Mouse (Mus musculus): ENCODE data around the gene Ankrd12.
"Not testable (repeated sequence)": the region's sequence is repeated elsewhere in the genome, so short reads cannot be mapped to it uniquely, and the experiment has no call there.

Gene Ankrd12

DNA sequence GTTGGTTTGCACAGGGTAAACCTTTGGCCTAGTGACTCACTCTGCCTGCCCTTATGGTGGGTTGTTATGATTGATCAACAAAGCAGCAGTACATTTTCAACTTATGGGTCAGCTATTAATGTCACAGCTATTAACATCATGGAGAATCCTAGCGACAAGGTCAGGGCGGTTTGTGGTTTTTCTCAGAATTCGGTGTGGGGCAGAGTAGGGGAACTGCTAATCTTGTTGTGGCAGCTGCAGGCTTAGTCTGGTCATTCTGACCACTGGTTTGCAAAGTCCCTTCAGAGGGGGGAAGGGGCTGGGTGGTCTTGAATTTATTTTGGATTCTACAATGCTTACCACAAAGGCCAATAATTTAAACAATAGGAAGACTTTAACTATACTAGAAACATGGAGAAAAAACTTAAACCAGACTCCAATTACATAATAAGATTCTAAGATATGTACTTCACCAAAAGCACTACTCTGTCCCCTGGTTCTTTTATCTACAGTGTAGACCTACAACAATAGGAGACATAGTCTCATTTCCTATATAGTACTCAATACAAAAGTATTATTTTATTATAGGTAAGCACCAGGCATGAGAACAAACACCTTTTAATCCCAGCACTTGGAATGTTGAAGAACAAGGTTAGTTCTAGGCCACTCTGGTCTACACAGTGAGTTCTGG lies 88.6 kb downstream of the Ankrd12 start:
- DNase-seq (ENCODE audit: inconsistent age in 2 of 2, low spot score in 1 of 2), result no peak

DNA sequence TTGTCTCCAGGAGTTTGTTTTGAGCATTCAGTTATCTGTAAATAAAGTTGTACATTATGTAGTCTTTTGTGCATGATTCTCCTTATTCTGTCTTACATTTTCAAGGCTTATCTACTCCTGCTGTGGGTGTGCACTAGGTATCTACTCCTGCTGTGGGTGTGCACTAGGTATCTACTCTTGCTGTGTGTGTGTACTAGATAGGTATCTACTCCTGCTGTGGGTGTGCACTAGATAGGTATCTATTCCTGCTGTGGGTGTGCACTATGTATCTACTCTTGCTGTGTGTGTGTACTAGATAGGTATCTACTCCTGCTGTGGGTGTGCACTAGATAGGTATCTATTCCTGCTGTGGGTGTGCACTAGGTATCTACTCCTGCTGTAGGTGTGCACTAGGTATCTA lies 100.2 kb downstream of the Ankrd12 start:
- not testable (repeated sequence) for DNase-seq (ENCODE audit: inconsistent age in 2 of 2, low spot score in 1 of 2)

DNA sequence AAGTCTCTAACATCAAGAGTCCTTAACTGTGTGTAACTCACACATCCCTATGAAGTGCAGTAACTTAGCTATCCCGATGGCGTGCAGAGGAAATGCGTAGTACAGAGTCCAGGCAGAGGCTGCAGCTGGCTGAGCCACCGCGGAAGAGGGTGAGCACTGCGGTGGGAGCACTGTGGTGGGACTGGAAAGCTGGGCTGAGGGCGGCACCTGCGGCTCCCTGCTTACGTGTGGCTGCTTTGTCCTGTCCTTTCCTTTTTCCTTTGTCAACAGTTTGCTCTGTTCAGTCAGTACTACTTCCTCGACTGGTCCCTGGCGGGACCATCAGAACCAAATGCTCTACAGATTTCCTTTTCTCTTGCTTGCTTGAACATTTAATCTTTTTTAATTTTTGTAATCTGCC lies 109.1 kb downstream of the Ankrd12 start:
- no peak for DNase-seq (ENCODE audit: inconsistent age in 2 of 2, low spot score in 1 of 2)

DNA sequence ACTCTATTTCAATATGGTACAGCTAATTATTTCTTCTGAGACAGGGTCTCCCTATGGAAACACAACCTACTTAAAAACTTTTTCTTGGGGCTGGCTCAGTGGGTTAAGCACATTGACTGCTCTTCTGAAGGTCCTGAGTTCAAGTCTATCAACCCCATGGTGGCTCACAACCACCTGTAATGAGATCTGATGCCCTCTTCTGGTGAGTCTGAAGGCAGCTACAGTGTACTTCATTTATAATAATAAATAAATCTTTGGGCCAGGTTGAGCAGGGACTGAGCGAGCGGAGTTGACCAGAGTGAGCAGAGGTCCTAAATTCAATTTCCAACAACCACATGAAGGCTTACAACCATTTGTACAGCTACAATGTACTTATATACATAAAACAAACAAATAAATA lies 114.6 kb downstream of the Ankrd12 start:
- peak in 1 of 2 experiments; percentile 40 for DNase-seq (ENCODE audit: inconsistent age in 2 of 2, low spot score in 1 of 2)

DNA sequence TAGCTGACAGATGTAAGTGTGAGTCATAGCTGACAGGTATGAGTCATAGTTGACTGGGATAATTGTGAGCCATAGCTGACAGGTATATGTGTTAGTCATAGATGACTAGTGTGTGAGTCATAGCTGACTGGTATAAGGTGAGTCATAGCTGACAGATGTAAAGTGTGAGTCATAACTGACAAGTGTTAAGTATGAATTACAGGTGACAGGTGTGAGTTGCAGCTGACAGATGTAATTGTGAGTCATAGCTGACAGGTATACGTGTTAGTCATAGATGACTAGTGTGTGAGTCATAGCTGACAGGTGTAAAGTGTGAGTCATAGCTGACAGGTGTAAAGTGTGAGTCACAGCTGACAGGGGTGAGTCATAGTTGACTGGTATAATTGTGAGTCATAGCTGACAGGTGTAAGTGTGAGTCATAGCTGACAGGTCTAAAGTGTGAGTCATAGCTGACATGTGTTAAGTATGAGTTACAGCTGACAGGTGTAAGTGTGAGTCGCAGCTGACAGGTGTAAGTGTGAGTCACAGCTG lies 115.2 kb downstream of the Ankrd12 start:
- DNase-seq (ENCODE audit: inconsistent age in 2 of 2, low spot score in 1 of 2), result peak in 1 of 2 experiments; percentile 72

DNA sequence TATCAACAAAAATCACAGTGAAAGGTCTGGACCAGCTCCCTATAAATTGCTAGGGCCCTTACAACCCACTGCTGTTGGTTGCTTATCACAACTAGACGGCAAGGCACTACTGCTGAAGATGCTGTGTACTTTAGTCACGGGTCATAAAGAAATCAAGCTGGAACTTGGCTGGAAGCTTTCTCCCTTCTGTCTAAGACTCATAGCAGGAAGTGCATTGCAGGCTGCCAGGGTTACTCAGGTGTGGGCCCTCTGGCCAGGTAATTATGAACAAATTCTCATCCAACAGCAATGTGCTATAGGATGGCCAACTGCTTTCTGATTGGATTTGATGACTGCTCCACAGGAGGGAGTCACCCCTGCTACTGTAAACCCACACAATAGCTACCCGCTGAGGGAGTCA lies 117.9 kb downstream of the Ankrd12 start:
- DNase-seq (ENCODE audit: inconsistent age in 2 of 2, low spot score in 1 of 2), result no peak

DNA sequence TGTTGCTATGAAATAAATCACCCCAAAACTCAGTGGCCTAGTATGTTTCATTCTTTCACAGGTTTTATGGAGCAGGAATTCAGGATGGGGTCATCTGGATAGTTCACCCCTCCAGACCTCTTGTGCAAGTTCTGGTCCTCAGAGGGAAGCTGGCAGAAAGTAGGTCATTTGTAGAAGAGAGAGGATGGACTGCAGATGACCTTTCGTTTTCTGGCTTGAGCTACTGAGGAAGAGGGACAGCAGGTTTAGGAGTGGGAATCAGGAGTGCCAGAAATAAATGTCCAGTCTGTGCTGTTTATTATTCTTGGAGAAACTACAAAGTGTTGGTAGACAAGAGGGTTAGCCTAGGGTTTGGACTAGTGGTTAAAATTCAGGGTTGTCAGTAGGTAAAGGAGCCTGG lies 118.5 kb downstream of the Ankrd12 start:
- peak in 1 of 2 experiments; percentile 70 for DNase-seq (ENCODE audit: inconsistent age in 2 of 2, low spot score in 1 of 2)

DNA sequence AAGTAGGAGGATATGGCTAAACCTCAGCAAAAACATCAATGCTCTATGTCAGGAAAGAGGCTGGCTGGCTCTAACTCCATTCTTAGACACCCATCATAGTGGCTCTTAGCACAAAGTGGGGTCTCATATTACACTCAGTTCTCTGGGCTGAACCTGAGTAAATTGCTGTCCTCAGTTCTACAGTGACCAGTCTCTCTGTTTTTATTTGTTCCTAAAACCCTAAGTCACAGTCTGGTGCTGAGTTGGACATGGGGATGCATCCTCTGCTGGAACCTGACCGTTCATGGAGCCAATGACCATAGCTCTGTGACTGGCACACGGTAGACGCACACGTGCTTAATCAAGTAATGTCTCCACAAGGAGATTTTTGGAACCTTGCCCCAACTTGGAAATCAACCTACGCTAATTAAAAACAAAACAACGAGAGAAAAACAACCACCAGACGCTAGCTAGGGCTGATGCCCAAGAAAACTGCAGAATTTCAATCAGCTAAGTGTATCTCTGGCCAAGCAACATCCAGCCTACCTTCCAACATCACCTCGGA lies 119.0 kb downstream of the Ankrd12 start:
- DNase-seq (ENCODE audit: inconsistent age in 2 of 2, low spot score in 1 of 2), result peak in 1 of 2 experiments; percentile 39

DNA sequence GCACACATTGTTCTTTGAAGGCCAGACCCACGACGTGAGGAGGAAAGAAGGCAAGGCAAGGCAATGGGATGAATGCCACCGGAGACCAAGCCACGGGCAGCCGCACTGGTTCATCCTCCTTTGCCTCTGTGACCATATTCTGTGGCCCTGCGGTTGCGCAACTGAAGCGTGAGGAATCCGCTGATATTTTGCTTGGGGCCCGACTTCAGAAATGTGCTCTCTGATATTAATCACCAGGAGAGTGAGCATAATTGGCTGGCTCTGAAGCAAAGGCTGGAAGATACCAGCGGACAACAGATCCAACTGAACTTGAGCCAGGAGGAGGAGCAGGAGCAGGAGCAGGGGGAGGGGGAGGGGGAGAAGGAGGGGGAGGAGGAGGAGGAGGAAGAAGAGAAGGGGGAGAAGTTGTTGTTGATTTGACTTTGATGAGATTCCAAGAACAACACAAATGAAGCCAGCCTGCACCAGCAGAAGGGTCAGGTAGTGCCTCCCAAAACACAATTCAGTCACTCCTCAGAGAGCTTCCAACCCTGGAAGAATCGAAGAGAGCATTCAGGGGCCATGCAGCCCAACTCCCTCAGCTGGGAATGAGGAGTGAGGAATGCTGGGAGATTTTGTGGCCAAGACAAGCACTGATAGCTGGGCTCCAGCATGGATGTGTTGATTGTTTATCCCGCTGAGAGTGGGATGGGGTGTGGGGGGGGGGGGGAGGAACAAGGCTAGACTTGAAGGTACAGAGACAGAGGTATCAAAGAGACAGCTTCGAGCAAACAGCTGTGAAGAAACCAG lies 119.7 kb downstream of the Ankrd12 start:
- peak; percentile 78 to 90 for DNase-seq (ENCODE audit: inconsistent age in 2 of 2, low spot score in 1 of 2)

DNA sequence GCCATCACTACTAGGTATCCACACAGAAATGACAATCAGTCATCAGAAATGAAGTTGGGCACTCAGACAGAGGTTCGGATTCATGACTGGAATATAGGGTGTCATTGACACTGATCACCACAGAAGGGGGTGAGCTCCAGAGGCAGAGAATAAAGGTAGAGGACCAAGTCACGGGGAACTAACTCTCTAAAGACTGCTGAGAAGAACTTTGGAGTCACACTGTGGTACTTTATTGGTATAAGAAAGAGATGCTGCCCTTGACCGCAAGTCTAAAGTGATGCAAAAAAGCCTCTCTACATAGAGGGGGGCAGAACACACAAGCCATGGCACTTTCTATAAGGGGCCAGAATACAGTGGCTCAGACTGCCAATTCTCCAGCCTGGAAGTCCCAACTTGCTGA lies 120.7 kb downstream of the Ankrd12 start:
- no peak for DNase-seq (ENCODE audit: inconsistent age in 2 of 2, low spot score in 1 of 2)

DNA sequence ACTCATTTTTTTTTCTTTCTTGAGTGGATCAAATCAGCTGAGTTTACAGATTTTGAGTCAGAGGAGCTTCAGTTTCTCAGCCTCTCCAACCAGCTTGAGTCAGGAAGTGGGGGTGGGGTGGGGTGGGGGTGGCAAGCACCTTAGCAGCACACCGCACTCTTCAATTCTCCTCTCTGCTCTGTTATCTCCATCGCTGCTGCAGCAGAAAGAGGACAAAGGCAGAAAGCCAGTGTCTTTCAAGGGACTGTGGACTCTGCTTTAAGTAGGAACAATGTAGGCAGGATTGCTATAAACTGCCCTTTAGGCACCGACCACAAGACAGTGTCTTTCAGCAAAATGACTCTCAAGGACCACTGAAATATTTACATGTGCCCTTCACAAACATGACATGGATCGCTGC lies 122.9 kb downstream of the Ankrd12 start:
- no peak for DNase-seq (ENCODE audit: inconsistent age in 2 of 2, low spot score in 1 of 2)

DNA sequence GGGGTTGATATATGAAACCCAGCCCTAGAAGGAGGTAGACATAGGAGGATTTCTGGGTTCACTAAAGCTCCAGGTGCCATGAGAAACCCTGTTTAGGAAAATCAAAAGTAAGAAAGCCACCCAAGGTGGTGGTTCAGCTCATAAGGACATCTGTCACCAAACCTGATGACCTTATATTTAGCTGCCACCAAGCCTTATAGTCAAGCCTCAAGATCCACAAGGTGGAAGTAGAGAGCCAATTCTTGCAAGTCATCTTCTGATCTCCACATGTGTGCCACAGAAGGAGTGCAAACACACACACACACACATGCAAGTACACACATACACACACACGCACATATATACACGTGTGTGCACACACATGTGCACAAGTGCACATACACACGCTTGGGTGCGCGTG lies 124.8 kb downstream of the Ankrd12 start:
- DNase-seq (ENCODE audit: inconsistent age in 2 of 2, low spot score in 1 of 2), result peak in 1 of 2 experiments; percentile 65

DNA sequence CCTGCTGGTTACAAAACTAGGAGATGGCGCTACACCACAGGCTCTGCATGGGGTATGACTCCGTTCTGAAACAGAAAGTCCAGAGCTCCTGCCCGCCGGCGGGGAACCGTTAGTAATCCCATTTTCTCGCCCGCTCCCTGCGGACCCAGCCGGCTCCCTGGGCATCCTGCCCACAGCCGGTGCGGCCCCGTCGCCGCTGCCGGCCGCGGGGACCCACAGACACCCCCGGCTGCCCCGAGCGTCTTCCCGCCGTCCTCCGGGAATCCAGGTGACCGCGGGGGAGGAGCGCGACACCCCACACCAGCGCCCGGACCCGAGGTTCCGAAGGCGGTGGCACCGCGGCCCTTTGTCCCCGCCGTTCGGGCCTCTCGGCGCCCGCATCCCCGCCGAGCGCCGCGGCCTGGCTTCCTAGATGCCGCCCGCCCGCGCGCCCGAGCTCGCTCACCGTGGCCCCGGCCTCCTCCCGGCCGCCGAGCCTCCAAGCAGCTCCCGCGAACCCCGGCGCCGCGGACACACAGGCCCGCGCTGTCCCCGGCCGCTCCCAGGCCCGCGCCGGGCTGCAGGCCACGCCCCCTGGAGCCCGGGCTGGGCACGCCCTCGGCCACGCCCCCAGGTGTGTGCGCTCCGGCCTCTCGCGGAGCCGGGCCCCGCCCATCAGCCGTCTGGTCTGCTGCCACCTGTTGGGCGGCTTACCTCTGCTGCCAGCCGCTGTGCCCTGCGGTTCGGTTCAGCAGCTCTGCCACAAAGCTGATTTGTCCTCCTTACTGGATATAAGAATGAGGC lies 126.1 kb downstream of the Ankrd12 start, which contains the start of gene Twsg1:
Twsg1 (minus strand) TSS at position 605 of the 783 bp plus-strand sequence.
- DNase-seq (ENCODE audit: inconsistent age in 2 of 2, low spot score in 1 of 2), result peak; percentile 97 to 98

DNA sequence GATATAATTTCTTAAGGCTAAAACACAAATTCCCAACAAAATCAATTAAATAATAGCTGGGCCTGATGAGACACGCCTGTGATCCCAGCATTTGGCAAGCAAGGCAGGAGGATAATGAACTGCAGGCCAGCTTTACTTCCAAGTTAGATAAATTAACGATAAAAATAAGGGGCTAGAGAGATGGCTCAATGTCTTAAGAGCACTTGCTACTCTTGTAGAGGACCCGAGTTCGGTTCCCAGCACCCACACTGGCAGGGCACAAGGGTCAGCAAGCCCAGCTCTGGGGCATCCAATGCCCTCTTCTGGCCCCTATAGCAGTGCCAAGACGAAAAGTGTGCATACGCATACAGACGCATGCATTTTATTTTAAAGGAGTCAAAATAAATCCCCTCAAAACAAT lies 126.7 kb downstream of the Ankrd12 start:
- DNase-seq (ENCODE audit: inconsistent age in 2 of 2, low spot score in 1 of 2), result no peak

DNA sequence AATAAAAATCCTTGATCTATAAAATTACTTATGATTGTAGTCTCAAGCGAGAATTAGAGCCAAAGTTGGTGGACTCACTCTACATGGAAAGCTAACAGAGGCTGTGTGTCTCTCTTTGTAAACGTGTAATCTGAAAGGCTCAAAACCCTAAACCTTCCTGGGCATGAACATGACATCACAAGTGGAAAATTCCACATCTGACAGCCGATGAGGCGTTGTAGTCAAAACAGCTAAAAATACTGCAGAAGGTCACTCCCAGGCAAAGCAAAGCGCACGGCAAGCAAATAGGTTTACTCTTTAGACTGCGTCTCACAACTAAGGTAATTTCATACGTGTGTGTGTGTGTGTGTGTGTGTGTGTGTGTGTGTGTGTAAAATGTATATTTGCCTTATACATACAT lies 129.6 kb downstream of the Ankrd12 start:
- DNase-seq (ENCODE audit: inconsistent age in 2 of 2, low spot score in 1 of 2), result peak; percentile 65 to 88

DNA sequence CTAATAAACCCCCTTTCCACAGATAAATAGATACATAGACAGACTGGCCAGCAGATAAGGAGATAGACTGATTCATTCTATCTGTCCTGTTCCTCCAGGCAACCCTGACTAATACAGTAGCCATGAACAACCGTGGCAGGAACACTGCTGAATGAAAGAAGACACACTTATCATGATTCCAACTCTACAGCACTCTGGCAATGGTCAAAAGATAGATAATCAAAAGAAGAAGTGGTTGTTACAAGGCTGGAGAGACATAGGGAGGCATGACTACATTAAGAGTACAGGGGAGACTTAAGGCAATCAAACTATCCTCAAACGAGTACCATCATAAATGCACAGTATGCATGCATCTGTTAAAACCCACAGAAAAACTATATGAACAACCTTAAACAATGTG lies 131.5 kb downstream of the Ankrd12 start:
- DNase-seq (ENCODE audit: inconsistent age in 2 of 2, low spot score in 1 of 2), result no peak

DNA sequence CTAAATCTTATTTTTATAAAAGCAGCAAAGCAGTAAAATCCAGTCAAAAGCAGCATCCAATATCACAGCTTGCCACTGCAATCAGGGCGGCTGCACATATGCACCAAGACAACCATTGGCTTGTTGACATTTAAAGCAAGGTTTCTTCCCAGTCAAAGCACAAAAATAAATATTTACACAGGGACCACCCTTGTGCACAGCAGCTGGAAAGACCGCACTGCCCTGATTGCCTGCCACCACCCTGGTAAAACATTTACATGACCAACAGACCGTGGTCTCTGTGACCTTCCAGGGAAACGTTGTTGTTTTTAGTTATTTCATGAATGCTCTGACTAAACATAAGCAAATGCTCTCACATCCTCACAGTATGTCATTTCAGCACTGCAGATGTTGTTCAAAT lies 134.5 kb downstream of the Ankrd12 start:
- peak in 1 of 2 experiments; percentile 20 for DNase-seq (ENCODE audit: inconsistent age in 2 of 2, low spot score in 1 of 2)

DNA sequence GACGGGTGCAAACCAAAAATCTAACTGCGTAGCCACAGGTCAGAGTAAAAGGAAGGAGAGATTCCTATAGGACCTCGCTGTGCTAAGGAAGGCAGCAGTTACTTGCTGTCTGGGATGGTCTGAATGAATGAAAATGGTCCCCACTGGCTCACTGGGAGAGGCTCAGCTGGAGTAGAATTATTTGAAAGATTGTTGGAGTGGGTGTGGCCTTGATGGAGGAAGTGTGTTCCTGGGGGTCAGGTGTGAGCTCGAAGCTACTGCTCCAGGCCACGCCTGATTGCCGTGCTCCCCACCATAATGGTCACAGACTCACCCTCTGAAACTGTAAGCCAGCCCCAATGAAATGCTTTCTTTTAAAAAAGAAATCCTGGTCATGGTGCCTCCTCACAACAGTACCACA lies 135.6 kb downstream of the Ankrd12 start:
- no peak for DNase-seq (ENCODE audit: inconsistent age in 2 of 2, low spot score in 1 of 2)

DNA sequence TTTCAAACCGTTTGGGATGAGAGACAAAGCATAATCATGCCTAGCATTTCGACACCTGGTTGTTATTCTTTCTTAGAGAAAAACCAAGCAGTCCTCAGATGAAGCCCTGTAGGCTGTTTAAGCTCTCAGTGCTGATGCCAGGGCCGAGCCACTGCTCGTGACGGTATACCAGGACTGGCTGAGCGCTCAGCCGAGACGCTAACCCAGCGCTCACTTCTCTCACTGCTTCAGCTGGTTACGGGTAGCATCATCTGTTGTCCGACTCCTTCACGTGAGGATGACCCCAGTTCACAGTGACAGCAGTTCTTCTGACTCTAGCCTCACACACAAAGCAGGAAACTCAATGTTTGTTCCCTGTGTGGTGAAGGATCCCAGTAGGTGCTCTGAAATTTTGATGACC lies 136.7 kb downstream of the Ankrd12 start:
- DNase-seq (ENCODE audit: inconsistent age in 2 of 2, low spot score in 1 of 2), result no peak

DNA sequence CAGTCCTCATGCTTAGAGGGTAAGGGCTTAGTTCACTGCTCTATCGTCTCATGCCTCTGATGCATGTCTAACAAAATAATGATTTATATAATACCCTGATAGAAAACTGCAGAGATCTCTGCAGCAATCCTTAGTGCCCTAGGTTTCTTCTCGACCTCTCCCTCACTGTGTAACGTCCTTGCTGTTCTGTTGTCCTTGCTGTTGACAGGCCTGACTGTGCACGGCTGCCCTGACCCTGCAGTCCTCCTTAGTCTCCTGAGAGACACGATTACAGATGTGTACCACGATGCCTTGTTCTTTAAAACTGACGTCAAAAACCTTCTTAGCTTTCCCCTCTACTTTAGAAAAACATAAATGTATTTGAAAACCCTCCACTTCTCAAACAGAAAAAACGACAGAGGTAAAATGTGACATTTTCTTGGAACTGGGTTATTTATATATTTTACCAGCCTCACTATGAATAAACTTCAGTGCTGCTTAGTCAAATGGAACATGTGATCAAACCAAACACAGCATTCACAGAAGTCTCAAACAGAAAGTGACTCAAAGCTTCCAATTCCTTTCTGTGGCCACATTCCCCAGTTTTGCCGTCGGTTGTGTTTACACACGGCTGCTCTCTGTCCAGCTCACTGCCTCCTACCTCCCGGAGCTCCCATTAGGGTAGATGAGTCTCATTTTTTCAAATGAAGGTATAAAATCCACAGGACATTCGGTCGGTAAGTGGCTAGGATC lies 137.3 kb downstream of the Ankrd12 start:
- peak in 1 of 2 experiments; percentile 78 for DNase-seq (ENCODE audit: inconsistent age in 2 of 2, low spot score in 1 of 2)

Data from adrenal gland, adult (tissue).